Mouse (Mus musculus) thymus, adult 18-20 months (tissue): ENCODE results near the gene Olfr1368.
A peak's percentile ranks its signal among the peaks of the same experiment; 100 is the strongest.
"Not testable (repeated sequence)": the region's sequence is repeated elsewhere in the genome, so short reads cannot be mapped to it uniquely, and the experiment has no call there.

Experiments
- DNase-seq, 2 experiments: peaks; one replicate each; pipeline ENCODE4 v3.0.0; 2022; ENCODE audit warnings: mixed read lengths in 2 of 2

The Olfr1368 gene

DNA sequence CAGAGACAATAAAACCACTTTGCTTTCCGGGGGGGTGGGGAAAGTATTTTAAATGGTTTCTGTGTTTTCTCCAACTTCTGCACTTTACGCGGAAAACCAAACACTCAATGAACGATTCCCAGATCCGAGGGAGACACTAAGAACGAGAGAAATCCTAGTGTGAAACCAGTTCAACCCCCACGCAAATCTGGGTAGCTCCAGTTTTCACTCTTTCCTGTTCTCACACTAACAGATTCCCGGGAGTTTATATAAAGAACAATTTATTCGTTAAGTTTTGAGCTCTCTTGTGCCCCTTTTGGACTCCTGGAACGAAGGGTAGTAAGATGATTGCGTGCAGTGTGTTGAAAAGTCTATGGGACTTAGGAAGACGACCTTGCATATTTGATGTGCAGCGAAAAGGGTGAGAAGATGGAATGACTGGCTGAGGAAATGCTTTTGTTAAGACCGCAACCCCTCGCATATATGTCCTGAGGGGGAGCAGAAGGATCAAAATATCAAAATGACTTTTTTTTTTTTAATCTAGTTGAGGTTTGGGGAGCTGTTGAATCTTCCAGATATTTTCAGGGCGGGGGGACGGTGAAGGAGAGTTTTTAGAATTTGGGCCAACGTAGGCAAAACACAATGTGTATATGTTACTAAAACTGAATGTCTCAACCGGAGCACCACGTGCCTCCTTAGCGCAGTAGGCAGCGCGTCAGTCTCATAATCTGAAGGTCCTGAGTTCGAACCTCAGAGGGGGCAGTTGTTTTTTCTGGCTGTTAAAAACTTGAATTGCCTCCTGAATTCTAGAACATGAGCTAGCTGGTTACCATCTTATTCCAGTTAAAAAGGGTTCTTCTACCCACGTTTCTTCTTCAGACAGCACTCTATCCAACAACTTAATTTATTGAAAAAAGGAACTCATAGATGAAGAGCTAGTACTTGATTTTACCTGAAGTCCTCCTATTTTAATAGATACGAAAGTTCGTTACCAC is 21.6 kb upstream of the Olfr1368 start:
- DNase-seq, result peak; percentile 47 to 78

GRCm38 (mm10) chr13:21162591-21162990 is 16.9 kb upstream of the Olfr1368 start:
- no peak for DNase-seq

- no peak for DNase-seq
Observed at GRCm38 (mm10) chr13:21161591-21161990, 15.9 kb upstream of the Olfr1368 start.

DNA sequence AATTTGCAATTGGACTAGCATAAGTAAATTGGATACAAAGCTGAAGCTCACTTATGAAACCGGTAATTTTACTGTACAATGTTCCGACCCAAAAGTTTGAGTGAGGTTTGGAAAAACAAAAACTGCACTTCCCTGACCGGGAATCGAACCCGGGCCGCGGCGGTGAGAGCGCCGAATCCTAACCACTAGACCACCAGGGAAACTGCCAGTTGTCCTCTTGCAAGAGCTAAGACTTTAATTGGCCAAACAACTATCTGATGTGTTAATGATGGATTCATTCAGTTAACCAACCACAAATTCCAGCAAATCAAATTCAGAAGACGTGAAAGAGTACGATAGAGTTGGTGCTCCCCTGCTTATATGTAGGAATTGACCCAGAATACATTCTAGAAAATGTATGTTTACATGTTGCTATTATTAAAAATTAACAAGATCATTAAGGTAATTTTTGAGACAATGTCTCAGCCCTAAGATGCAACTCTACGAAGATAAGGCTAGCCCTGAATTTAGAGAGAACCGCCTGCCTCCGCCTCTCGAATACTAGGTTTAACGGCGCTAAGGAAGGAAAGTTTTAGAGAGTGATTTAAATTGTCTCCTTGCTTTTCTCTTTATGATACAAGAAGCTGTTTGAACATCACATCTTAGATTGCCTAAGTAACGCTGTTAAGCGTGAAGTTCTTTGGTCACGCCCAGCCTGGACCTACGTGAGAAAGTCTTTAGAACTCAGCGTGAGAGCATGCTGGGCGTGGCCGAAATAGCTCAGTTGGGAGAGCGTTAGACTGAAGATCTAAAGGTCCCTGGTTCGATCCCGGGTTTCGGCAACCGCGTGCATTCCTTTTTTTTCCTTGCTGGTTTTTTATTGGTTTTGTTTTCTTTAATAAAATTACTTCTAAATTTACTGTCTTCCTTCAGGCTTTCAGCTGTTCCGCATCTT is 15.3 kb upstream of the Olfr1368 start:
- DNase-seq, result peak; percentile 74 to 82

GRCm38 (mm10) chr13:21160041-21160511 is 14.4 kb upstream of the Olfr1368 start:
- DNase-seq, result no peak

DNA sequence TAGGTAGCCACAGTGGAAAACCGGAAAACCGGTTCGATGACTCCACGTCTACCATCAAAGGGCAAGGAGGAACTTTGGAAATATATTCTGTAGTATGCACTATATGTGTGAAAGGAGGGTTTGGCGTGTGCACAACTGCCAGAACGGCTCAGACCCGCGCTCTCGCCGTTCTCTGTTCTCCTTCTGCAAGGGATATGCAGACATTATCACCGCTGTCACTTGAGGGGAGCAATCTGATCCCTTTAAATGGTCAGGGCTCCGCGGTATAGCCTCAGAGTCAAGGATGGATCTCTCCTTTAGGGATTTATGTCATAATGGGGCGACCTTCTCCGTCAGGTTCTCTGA is 13.8 kb upstream of the Olfr1368 start:
- no peak for DNase-seq

GRCm38 (mm10) chr13:21158785-21159474 is 13.3 kb upstream of the Olfr1368 start:
- peak; percentile 54 to 67 for DNase-seq

GRCm38 (mm10) chr13:21158071-21158470 is 12.4 kb upstream of the Olfr1368 start:
- DNase-seq, result no peak

DNA sequence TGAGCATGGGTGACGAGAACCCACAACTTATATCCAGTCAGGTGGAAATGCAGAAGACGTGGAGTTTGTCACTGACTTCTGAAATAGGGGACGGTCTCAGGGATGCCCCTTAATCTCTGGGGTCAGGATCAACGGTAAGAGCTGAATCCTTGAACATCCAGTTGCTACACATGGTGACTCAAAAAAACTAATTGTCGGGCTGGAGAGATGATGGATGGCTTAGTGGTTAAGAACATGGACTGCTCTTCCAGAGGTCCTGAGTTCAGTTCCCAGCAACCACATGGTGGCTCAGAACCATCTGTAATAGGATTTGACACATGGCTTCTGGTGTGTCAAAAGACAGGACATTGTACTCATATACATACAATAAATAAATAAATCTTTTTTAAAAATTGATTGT is 10.2 kb upstream of the Olfr1368 start:
- no peak for DNase-seq

DNA sequence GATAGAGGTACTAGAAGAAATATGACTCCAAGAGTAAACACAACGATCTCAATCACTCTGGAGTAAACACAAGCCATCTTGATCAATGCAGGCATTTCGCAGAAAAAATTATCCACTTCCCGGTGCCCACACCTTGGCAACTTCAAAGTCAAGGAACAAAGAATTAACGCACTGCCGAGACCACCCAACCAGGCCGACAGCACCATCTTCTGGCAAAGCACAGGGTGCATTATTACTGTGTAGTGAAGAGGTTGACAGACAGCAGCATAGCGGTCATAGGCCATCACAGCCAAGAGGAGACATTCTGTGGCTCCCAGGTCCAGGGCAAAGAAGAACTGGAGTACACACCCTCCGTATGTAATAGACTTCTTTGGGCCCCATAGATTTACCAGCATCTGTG is 3.2 kb downstream of the Olfr1368 start:
- DNase-seq, result no peak

DNA sequence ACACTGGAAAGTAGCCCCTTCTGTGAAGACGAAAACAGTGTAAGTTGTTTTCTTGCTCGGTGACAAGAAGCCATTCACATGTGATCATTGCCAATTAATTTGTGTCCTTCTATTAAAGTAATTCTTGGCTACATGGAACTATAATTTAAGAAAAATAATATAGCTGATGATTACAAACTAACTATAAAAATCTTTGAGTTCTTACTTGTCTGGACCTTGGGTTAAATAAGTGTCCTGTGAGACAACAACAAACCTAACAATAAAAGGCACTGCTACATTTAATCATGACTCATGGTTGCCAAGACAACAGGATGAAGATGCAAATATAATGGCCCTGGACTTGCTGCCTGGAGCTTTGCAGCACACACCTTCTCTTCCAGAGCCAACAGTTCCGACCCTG is 16.3 kb downstream of the Olfr1368 start, which contains the start of gene Olfr263:
Olfr263 (plus strand) TSS at position 301 of the 400 bp plus-strand sequence.
- DNase-seq, result not testable (repeated sequence)

DNA sequence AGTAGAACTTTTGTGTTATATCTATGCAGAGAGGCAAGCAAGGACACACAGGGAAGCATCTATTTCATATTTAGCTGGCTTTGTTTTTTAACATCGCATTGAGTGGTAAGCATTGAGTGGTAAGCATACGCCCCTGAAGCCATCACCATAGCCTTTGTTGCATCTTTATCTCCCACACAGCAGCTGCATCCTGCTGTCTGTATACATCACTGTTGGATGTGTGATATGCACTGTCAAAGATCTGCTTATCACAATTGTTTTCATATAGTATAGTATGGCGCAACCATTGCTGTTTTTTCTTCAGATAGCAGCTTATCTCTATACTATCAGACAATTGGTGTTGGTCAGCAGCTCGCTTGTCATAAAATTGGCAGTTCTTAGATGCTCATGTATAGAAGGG is 31.5 kb downstream of the Olfr1368 start:
- DNase-seq, result no peak

DNA sequence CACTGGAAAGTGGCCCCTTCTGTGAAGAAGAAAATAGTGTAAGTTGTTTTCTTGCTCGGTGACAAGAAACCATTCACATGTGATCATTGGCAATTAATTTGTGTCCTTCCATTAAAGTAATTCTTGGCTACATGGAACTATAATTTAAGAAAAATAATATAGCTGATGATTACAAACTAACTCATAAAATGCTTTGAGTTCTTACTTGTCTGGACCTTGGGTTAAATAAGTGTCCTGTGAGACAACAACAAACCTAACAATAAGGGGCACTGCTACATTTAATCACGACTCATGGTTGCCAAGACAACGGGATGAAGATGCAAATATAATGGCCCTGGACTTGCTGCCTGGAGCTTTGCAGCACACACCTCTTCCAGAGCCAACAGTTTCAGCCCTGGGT is 34.5 kb downstream of the Olfr1368 start, which contains the start of gene Olfr1369-ps1:
Olfr1369-ps1 (plus strand) TSS at position 301 of the 400 bp plus-strand sequence.
- not testable (repeated sequence) for DNase-seq

- DNase-seq, result no peak
Observed at GRCm38 (mm10) chr13:21110441-21110840, 35.2 kb downstream of the Olfr1368 start.

GRCm38 (mm10) chr13:21109759-21110158 is 35.9 kb downstream of the Olfr1368 start:
- no peak for DNase-seq
